Mouse (Mus musculus) megakaryocyte, adult 5-6 weeks (primary cell): ENCODE results near the gene Scfd2. TPM values are rescaled to one million over a fixed set of nuclear protein-coding genes. Genes with fewer than 3 reads are reported as not detected.

Experiments
- ATAC-seq: 2 replicates; pipeline ENCODE4 v1.8.0; 2016; ENCODE audit warnings: mild to moderate bottlenecking, inconsistent platforms; ENCODE audit not compliant: poor library complexity, severe bottlenecking
- total RNA-seq, 2 experiments: library from RNA; stranded (forward) in 1 of 2; stranded (reverse) in 1 of 2; fragments of 153-499, 151-499 nt in 1 of 2; fragments of 221-1000, 200-1000 nt in 1 of 2; gene quantifications; 2 replicates each; pipeline versions ENCODE4 v1.2.3 to v1.2.4; 2015 to 2017

The Scfd2 gene
- total RNA-seq, 2 experiments from 2014 or later, result 7.5 to 10.2 TPM

GRCm38 (mm10) chr5:74456759-74457158 is 74.8 kb downstream of the Scfd2 start:
- ATAC-seq, result no peak

- no peak for ATAC-seq
These were observed 75.9 kb downstream of the Scfd2 start for GRCm38 (mm10) chr5:74455510-74456269.

GRCm38 (mm10) chr5:74455094-74455493 is 76.5 kb downstream of the Scfd2 start:
- no peak for ATAC-seq

GRCm38 (mm10) chr5:74450977-74451376 is 80.6 kb downstream of the Scfd2 start:
- no peak for ATAC-seq

DNA sequence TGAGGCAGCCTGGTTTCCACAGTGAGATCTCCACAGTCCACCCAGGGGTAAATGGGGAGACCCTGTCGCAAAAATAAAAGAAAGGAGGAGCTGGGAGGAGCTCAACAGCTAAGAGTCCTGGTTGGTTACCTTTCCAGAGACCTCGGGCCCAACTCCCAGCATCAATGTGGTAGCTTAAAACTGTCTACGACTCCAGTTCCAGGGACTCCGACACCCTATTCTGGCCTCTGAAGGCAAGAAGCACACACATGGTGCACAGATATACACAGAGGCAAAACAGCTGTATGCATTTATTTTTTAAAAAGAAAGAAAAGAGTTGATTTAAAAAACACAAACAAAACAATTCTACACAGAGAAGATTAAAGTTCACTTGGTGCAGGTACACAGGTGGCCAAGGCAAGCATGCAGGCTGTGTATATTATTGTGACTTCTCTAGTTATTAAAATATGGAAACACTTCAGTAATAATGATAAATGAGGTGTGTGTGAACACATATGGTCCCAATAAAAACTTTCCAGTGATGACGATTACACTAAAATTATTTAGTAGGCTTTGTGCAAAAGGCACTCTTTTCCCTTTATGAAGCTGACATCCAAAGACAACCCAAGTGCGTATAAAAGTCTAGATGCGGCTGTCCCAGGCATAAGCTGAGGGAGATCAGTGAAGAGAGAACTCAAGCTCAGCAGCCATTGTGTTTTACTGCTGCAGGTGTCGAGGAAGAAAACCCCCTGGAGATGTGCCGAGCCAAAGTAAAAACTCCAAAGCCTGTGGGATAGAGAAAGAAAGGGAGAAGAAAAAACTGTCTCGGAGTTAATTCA is 83.8 kb downstream of the Scfd2 start:
- no peak for ATAC-seq

DNA sequence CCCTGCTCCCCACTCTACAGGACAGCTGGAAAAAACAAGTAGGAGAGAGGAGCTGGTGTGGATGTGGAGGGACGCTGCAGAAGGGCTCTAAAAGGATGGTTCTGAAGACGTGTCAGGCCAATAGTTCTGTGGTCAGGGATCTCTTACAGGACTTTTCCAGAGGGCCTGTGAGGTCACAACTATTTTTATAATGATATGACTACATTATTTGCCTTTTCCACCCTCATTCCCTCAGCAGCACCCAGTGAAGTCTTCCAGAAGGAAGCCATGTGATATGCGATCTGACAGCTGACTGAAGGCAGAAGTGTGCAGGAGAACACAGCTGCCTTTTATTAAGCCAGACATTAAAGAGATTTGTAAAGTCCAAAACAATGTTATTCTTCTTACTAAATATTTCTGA is 85.7 kb downstream of the Scfd2 start:
- no peak for ATAC-seq

DNA sequence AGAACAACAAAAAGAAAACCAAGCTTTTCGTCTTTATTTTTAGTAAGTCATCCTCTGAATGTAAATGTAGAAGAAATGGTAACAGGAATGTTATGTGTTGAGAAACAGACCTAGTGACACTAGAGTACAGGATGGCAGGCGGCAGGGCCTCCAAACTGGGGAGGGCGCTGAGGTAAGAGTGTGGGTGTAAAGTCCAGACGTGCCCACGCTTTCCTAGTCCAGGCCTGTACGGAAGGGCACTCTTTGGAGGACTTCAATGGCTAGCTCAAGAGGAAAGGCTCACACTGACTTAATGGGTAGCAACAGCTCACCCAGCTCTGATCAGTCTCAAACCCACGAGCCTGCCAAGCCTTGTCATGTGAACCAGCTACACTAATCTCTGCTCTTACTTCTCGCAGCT is 93.2 kb downstream of the Scfd2 start:
- no peak for ATAC-seq

DNA sequence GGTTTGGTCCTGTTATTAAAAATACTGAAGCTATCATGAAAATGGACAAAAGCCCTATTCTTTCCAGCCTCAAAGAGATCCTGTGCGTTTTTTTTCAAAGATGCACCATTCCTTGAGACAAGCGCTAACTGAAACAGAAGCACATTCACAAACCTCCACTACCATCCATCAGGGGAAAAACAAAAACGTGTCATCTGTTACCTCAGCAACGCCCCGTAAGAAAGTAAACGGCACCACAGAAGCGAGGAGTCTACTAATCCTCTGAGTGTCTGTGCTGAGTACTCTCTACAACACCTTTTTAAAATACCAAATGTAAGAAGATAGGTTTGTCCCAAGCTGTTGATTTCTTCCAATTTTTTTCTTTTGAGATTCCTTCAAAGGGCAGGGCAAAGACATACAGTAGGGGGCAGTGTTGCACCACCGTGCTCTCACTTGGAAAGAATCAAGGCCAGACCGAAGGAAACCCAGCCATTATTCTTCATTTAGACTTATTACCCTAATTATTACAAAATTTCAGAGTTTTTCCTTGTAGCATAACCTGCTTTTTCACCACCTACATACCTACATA is 97.9 kb downstream of the Scfd2 start:
- ATAC-seq, result peak; percentile 62

GRCm38 (mm10) chr5:74432879-74433539 is 98.5 kb downstream of the Scfd2 start:
- ATAC-seq, result no peak

DNA sequence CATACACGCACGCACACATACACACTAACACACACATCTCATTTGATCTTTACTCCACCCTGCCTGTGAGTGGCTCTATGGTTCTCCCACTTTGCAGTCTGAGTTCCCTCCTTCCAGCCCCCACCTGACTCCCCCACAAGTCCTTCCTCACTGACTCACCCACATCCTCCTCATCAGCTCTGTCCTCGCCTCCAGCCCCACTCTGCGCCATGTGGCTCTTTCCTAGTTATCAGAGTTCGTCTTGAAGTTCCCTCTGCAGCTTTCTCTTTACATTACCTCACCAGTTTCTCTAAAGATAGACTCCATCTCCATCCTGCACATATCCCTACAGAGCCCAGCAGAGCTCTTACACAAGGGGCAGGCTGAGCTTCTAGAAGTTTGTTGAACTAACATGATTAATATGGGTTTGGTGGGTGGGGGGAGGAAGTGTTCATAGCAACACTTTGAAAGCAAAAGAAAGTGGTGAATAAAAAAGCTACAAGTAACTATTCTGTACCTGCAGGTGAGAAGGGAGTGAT is 110.9 kb downstream of the Scfd2 start:
- no peak for ATAC-seq

GRCm38 (mm10) chr5:74412557-74412956 is 119.0 kb downstream of the Scfd2 start:
- ATAC-seq, result no peak

DNA sequence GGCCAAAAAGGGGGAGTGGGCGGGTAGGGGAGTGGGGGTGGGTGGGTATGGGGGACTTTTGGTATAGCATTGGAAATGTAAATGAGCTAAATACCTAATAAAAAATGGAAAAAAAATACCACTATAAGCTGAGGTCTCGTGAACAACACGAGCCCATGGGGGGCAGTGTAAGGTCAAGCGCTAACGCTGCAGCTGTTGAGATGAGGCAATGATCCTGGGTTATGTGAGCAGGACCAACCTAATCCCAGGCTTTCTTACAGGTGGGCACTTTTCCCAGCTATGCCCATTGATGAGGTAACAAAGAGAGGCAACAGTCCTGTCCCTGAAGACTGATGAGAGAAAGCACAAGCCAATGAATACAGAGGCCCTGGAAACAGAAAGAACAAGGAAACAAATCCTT is 126.7 kb downstream of the Scfd2 start:
- no peak for ATAC-seq

DNA sequence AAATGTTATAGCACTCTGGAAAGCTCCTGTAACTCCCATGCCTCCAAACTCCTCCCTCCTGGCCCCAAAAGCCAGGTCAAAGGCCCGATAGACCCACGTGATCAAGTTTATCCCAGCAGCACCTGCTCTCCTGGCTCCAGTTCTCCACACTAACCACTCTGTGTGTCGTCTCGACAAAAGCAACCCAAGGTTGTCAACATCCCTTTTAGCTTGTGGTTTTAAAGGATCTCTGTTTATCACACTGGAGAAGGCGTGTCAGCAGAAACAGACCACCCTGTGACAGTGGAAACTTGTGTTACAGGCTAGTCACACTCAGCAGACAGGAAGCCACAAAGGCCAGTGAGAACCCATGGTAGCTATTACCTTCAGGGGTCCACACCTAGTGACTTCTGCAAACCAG is 127.5 kb downstream of the Scfd2 start:
- ATAC-seq, result peak; percentile 80

- ATAC-seq, result peak; percentile 66
These were observed 128.9 kb downstream of the Scfd2 start for GRCm38 (mm10) chr5:74402626-74403025.

DNA sequence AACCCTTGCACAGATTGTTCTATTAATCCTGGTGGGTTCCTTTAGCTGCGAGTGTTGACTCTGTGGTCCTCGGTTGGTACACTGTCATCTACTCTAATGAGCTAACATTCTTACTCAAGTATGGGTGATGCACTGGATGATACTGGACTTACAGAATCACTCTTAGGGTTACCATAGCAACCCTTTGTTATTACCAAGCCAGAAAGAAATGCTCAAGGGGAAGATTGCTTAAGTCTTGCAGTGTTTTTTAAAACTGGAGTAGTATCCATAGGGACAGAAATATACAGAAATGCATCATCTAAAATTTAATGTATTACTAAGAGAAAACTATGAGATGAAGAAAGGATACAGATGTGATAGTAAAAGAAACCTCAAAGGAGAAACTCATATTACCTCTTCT is 139.8 kb downstream of the Scfd2 start:
- no peak for ATAC-seq

- ATAC-seq, result no peak
These were observed 140.2 kb downstream of the Scfd2 start for GRCm38 (mm10) chr5:74391346-74391745.

DNA sequence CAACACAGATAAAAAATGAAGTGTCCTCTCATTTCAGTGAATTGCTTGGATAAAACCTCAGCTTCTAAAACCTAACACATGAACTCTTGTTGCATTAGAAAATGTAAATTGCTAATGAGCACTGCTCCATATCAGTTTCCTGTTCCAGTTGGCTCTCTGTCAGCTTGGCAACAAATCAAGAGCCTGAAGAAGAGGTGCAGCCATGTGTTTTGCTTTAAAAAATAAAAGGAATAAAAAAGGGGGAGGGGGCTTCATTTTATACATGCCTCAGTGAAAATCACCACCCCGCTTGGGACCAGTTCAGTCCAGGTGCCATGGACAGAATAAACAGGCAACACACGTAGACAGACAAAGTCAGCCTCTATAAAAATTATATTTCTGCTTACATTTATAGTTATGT is 142.7 kb downstream of the Scfd2 start:
- no peak for ATAC-seq

GRCm38 (mm10) chr5:74388101-74388500 is 143.5 kb downstream of the Scfd2 start:
- no peak for ATAC-seq

DNA sequence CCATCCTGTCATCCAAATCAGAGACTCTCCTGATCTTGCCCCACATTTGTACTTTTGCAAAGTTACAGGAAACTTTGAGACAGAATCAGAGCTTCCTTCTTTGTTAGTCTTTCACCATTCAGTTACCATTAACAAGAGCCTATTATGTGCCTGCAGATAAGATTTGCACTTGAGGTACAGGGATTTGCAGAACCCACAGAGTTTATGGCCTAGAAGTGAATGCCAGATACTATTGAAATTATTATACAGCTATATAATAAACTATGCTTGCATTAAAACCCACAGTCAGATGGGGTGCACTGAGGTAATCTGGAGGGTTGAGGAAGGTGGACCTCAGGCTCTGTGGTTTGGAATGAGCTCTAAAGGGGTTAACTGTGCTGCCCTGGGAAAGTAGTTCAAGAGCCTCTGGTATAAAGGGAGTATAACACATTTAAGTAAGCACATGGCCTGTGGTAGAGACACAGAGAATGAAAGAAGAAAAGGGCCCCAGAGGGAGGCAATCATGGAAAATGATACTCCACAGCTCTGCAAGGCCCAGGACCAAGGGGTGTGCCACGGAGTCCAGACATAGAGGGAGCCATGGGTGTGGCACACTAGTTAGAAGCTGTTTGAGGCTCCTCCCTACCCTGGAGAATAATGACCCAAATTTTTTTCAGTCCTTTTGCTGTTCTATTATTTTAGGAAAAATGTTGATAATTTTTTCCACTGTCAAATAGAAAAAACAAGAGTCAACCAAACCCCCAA is 144.2 kb downstream of the Scfd2 start:
- no peak for ATAC-seq

GRCm38 (mm10) chr5:74380045-74380444 is 151.5 kb downstream of the Scfd2 start:
- no peak for ATAC-seq
